Mouse (Mus musculus) 416B (cell line): Measurements from ENCODE around the gene Zfp362.

ENCODE experiments used
- DNase-seq: peaks from one replicate; pipeline ENCODE4 v3.0.0; 2011; ENCODE audit warnings: low read depth

The Zfp362 gene

GRCm38 (mm10) chr4:128806043-128806826 lies at the start of gene Zfp362:
Gene Zfp362 (minus strand): TSS chr4:128806045.
- no peak for DNase-seq

GRCm38 (mm10) chr4:128855613-128856040 lies 49.8 kb upstream of the Zfp362 start:
- peak; percentile 46 for DNase-seq

- no peak for DNase-seq
These were observed 47.3 kb upstream of the Zfp362 start for GRCm38 (mm10) chr4:128853117-128853516.

GRCm38 (mm10) chr4:128852266-128852887 lies 46.5 kb upstream of the Zfp362 start:
- peak; percentile 12 for DNase-seq

GRCm38 (mm10) chr4:128849686-128850085 lies 43.8 kb upstream of the Zfp362 start:
- no peak for DNase-seq

GRCm38 (mm10) chr4:128848961-128849360 lies 43.1 kb upstream of the Zfp362 start:
- no peak for DNase-seq

- no peak for DNase-seq
These were observed 39.6 kb upstream of the Zfp362 start for GRCm38 (mm10) chr4:128845367-128845973.

GRCm38 (mm10) chr4:128844566-128844965 lies 38.7 kb upstream of the Zfp362 start:
- DNase-seq, result no peak

GRCm38 (mm10) chr4:128841259-128841658 lies 35.4 kb upstream of the Zfp362 start:
- DNase-seq, result no peak

- DNase-seq, result peak; percentile 13
These were observed 34.2 kb upstream of the Zfp362 start for GRCm38 (mm10) chr4:128839811-128840738.

GRCm38 (mm10) chr4:128838202-128838601 lies 32.4 kb upstream of the Zfp362 start:
- no peak for DNase-seq

- DNase-seq, result no peak
These were observed 18.3 kb upstream of the Zfp362 start for GRCm38 (mm10) chr4:128824131-128824530.

- DNase-seq, result no peak
These were observed 14.7 kb upstream of the Zfp362 start for GRCm38 (mm10) chr4:128820568-128820967.

GRCm38 (mm10) chr4:128817011-128817410 lies 11.2 kb upstream of the Zfp362 start:
- no peak for DNase-seq

GRCm38 (mm10) chr4:128811382-128812056 lies 5.7 kb upstream of the Zfp362 start:
- DNase-seq, result peak; percentile 98

- DNase-seq, result peak; percentile 71
These were observed 958 bp upstream of the Zfp362 start for GRCm38 (mm10) chr4:128806827-128807179.

GRCm38 (mm10) chr4:128805150-128806042 lies 449 bp downstream of the Zfp362 start:
- peak; percentile 57 for DNase-seq

GRCm38 (mm10) chr4:128804426-128805149 lies 1.3 kb downstream of the Zfp362 start:
- peak; percentile 59 for DNase-seq

- DNase-seq, result no peak
These were observed 2.3 kb downstream of the Zfp362 start for GRCm38 (mm10) chr4:128803569-128803968.
